Mouse (Mus musculus): ENCODE results near the gene Mta2. TPM values are rescaled to one million over a fixed set of nuclear protein-coding genes. Genes with fewer than 3 reads are reported as not detected.

Mta2 gene
- polyA plus RNA-seq, 1 experiment from 2014 or later = 164 TPM

DNA sequence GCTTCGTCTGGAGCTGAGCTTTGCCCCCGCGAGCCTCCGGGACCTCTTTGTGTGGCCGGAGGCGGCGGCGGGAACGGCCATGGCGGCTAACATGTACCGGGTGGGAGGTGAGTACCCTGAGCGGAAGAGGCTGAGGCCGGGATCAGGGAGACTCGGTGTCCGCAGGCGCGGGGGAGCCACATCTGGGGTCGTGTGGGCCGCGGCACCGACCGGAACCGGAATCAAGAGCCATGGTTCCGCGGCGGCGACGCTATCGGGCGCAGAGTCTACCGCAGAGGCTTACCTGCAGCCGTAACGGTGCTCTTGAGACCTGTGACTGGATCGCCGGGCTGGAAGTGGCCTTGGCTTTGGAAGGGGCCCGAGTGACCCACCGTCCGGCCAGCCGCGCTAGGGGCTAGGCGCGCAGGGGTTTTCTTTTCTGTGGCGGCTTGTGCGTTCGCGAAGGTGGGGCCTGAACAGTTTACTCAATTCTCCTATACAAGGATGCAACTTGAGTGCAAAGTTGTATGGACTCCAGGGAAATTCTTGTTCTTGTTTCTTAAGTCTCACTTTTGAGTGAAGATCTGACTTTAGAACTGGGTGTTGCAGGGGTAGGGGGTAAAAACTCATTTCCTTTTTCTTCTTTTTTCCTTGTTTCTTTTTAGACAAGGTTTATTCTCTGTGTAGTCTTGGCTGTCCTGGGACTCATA is 745 bp downstream of the Mta2 start:
- no peaks in the 10 kb centered on the region for H3K9me3 ChIP-seq (ENCODE audit: control insufficient read depth, low read length)
- peak; percentile 62 for ATAC-seq (ENCODE audit: low read depth)
- peaks cover 34% of the 10 kb centered on the region for H3K36me3 ChIP-seq (ENCODE audit: control insufficient read depth, insufficient read depth, low read length)
- peak overlapping the region; percentile 92 for H3K9ac ChIP-seq (ENCODE audit: low read length)
- H3K4me2 ChIP-seq (ENCODE audit: low read depth, low read length) = peak overlapping the region; percentile 57
- whole genome bisulfite sequencing = under 1% methylated on average over 46 of the region's 46 CpGs
- peak overlapping the region; percentile 73 for H3K4me3 ChIP-seq (ENCODE audit: low read length)
- H3K27ac ChIP-seq (ENCODE audit: low read length) = peak overlapping the region; percentile 95
- H3K27me3 ChIP-seq (ENCODE audit: control insufficient read depth, insufficient read depth, low read depth, low read length) = no peaks in the 10 kb centered on the region
- peaks cover 31% of the 10 kb centered on the region for H3K4me1 ChIP-seq (replicated peaks; ENCODE audit: control insufficient read depth, insufficient read depth, low read length)

DNA sequence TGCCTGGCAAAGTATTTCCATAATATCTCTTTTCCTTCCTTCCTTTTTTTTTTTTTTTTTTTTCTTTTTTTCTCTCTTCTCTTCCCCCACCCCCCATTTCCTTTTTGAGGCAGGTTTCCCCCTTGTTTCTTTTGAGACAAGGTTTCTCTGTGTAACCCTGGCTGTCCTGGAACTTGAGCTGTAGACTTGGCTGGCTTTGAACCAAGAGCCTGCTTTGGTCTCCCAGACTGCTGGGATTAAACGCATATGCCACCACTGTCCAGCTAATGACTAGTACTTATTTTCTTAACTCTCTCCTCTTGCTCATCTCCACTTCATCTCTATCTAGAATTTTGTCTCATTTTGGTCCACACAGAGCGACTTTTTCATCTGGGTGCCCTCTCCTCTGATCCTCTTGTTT is 1.4 kb downstream of the Mta2 start:
- peaks cover 37% of the 10 kb centered on the region for H3K36me3 ChIP-seq (ENCODE audit: control insufficient read depth, insufficient read depth, low read length)

DNA sequence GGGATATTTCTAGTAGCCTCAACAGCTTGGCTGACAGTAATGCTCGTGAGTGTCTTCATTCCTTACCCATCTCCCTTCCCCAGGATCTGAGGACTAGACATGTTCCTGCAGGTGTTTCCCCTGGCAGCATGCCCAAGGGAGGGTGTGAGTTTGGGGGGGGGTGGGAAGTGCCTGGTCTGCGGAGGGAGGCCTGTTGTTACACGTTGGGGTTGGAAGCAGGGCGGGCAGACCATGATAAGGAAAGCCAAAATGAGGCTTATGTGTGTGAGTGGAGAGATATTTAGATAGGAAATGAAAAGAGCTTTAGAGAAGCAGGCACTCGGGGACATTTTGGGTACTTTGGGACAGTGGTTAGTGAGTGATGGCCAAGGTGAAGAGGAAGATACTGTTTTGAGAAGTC is 2.4 kb downstream of the Mta2 start:
- WGBS = 22% methylated on average over 5 of the region's 5 CpGs
- no peaks in the 10 kb centered on the region for H3K9me3 ChIP-seq (ENCODE audit: control insufficient read depth, low read length)
- peak overlapping the region; percentile 73 for H3K4me3 ChIP-seq (ENCODE audit: low read length)
- H3K36me3 ChIP-seq (ENCODE audit: control insufficient read depth, insufficient read depth, low read length) = peaks cover 42% of the 10 kb centered on the region
- H3K9ac ChIP-seq (ENCODE audit: low read length) = peak overlapping the region; percentile 92
- H3K27ac ChIP-seq (ENCODE audit: low read length) = peak overlapping the region; percentile 47; the same call in 1 of the 2 replicates
- ATAC-seq (ENCODE audit: low read depth) = no peak
- peak overlapping the region; percentile 57 for H3K4me2 ChIP-seq (ENCODE audit: low read depth, low read length)
- H3K27me3 ChIP-seq (ENCODE audit: control insufficient read depth, insufficient read depth, low read depth, low read length) = no peaks in the 10 kb centered on the region
- H3K4me1 ChIP-seq (replicated peaks; ENCODE audit: control insufficient read depth, insufficient read depth, low read length) = peaks cover 31% of the 10 kb centered on the region

More for the DNA sequence above, 1.4 kb downstream of the Mta2 start:
- Histone ChIP-seq H3K4me3 (ENCODE audit: low read length) (peak overlapping the region; percentile 73), H3K27ac (ENCODE audit: low read length) (peak overlapping the region; percentile 14; the same call in 1 of the 2 replicates), H3K9ac (ENCODE audit: low read length) (peak overlapping the region; percentile 92), H3K4me1 (replicated peaks; ENCODE audit: control insufficient read depth, insufficient read depth, low read length) (peaks cover 31% of the 10 kb centered on the region), H3K4me2 (ENCODE audit: low read depth, low read length) (peak overlapping the region; percentile 57), H3K9me3 (ENCODE audit: control insufficient read depth, low read length) (no peaks in the 10 kb centered on the region), H3K27me3 (ENCODE audit: control insufficient read depth, insufficient read depth, low read depth, low read length) (no peaks in the 10 kb centered on the region)
- ATAC-seq (ENCODE audit: low read depth) = no peak
- WGBS = 51% methylated on average over 2 of the region's 2 CpGs

- Histone ChIP-seq H3K9ac (ENCODE audit: low read length) (peak overlapping the region; percentile 50), H3K36me3 (ENCODE audit: control insufficient read depth, insufficient read depth, low read length) (peaks cover 44% of the 10 kb centered on the region), H3K27me3 (ENCODE audit: control insufficient read depth, insufficient read depth, low read depth, low read length) (no peaks in the 10 kb centered on the region), H3K27ac (ENCODE audit: low read length) (no peak overlapping the region), H3K4me3 (ENCODE audit: low read length) (peak overlapping the region; percentile 28), H3K4me2 (ENCODE audit: low read depth, low read length) (peak overlapping the region; percentile 57), H3K9me3 (ENCODE audit: control insufficient read depth, low read length) (no peaks in the 10 kb centered on the region), H3K4me1 (replicated peaks; ENCODE audit: control insufficient read depth, insufficient read depth, low read length) (peaks cover 31% of the 10 kb centered on the region)
- no peak for ATAC-seq (ENCODE audit: low read depth)
- WGBS = 15% methylated on average over 5 of the region's 5 CpGs
These were observed 3.1 kb downstream of the Mta2 start for GRCm38 (mm10) chr19:8944750-8945149.

DNA sequence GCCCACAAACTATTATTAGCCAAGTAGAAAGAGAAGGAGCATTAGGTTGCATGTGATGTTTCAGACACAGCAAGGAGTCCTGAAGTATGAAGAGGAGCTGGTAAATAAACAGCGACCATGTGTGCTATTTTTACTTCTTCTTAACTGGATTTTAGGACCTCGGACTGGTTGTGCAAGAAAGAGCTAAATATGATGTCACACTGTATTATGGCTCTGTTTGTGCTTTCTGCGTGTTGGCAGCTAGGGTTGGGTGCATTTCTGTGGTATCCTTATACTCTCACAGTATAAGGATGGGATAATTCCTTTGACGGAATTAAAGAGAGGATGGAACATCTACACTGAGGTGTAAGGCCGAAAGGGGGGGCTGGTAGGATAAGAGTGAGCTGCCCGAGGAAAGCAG is 3.6 kb downstream of the Mta2 start:
- no peaks in the 10 kb centered on the region for H3K27me3 ChIP-seq (ENCODE audit: control insufficient read depth, insufficient read depth, low read depth, low read length)
- no peak for ATAC-seq (ENCODE audit: low read depth)
- peak overlapping the region; percentile 57 for H3K4me2 ChIP-seq (ENCODE audit: low read depth, low read length)
- H3K4me3 ChIP-seq (ENCODE audit: low read length) = peak overlapping the region; percentile 28
- 66% methylated on average over 6 of the region's 6 CpGs for WGBS
- H3K9me3 ChIP-seq (ENCODE audit: control insufficient read depth, low read length) = no peaks in the 10 kb centered on the region
- no peak overlapping the region for H3K27ac ChIP-seq (ENCODE audit: low read length)
- H3K4me1 ChIP-seq (replicated peaks; ENCODE audit: control insufficient read depth, insufficient read depth, low read length) = peaks cover 31% of the 10 kb centered on the region
- H3K36me3 ChIP-seq (ENCODE audit: control insufficient read depth, insufficient read depth, low read length) = peaks cover 44% of the 10 kb centered on the region
- peak overlapping the region; percentile 50 for H3K9ac ChIP-seq (ENCODE audit: low read length)

GRCm38 (mm10) chr19:8946929-8947328 is 5.3 kb downstream of the Mta2 start:
- ATAC-seq (ENCODE audit: low read depth) = no peak
- peaks cover 56% of the 10 kb centered on the region for H3K36me3 ChIP-seq (ENCODE audit: control insufficient read depth, insufficient read depth, low read length)
- H3K4me2 ChIP-seq (ENCODE audit: low read depth, low read length) = no peak overlapping the region
- peaks cover 23% of the 10 kb centered on the region for H3K4me1 ChIP-seq (replicated peaks; ENCODE audit: control insufficient read depth, insufficient read depth, low read length)
- no peaks in the 10 kb centered on the region for H3K27me3 ChIP-seq (ENCODE audit: control insufficient read depth, insufficient read depth, low read depth, low read length)
- no peaks in the 10 kb centered on the region for H3K9me3 ChIP-seq (ENCODE audit: control insufficient read depth, low read length)
- no peak overlapping the region for H3K4me3 ChIP-seq (ENCODE audit: low read length)
- H3K9ac ChIP-seq (ENCODE audit: low read length) = no peak overlapping the region
- no peak overlapping the region for H3K27ac ChIP-seq (ENCODE audit: low read length)
- 85% methylated on average over 7 of the region's 7 CpGs for WGBS

GRCm38 (mm10) chr19:8950190-8950589 is 8.5 kb downstream of the Mta2 start:
- Histone ChIP-seq H3K4me1 (replicated peaks; ENCODE audit: control insufficient read depth, insufficient read depth, low read length) (peaks cover 12% of the 10 kb centered on the region), H3K4me2 (ENCODE audit: low read depth, low read length) (no peak overlapping the region), H3K4me3 (ENCODE audit: low read length) (no peak overlapping the region), H3K36me3 (ENCODE audit: control insufficient read depth, insufficient read depth, low read length) (peaks cover 53% of the 10 kb centered on the region), H3K27me3 (ENCODE audit: control insufficient read depth, insufficient read depth, low read depth, low read length) (no peaks in the 10 kb centered on the region), H3K9ac (ENCODE audit: low read length) (no peak overlapping the region), H3K9me3 (ENCODE audit: control insufficient read depth, low read length) (no peaks in the 10 kb centered on the region), H3K27ac (ENCODE audit: low read length) (no peak overlapping the region)
- 90% methylated on average over 5 of the region's 5 CpGs for WGBS
- no peak for ATAC-seq (ENCODE audit: low read depth)

DNA sequence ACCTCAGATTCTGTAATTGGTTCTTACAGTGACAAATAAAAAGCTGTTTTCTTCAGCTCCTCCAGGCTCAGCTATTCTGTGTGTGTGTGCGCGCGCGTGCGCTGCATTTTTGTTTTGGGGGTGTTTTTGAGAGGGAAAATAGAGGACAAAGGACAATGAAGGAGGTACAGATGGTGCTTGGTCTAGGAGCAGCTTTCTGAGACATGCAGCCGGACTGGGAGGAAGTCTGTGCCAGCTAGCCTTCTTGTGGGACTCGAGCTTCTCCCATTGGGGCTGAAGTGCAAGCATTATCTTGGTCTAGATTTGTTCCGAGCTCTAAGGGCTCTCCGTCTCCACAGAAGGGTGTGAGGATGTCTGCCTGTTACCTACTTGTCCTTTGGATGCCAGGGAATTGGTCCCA is 10.6 kb downstream of the Mta2 start:
- Histone ChIP-seq H3K9ac (ENCODE audit: low read length) (no peak overlapping the region), H3K4me2 (ENCODE audit: low read depth, low read length) (no peak overlapping the region), H3K36me3 (ENCODE audit: control insufficient read depth, insufficient read depth, low read length) (peaks cover 46% of the 10 kb centered on the region), H3K27ac (ENCODE audit: low read length) (no peak overlapping the region), H3K4me1 (replicated peaks; ENCODE audit: control insufficient read depth, insufficient read depth, low read length) (peaks cover 11% of the 10 kb centered on the region), H3K27me3 (ENCODE audit: control insufficient read depth, insufficient read depth, low read depth, low read length) (no peaks in the 10 kb centered on the region), H3K9me3 (ENCODE audit: control insufficient read depth, low read length) (no peaks in the 10 kb centered on the region), H3K4me3 (ENCODE audit: low read length) (no peak overlapping the region)
- ATAC-seq (ENCODE audit: low read depth) = no peak
- WGBS = 89% methylated on average over 9 of the region's 9 CpGs

GRCm38 (mm10) chr19:8953135-8954039 is 11.7 kb downstream of the Mta2 start, which contains the start of gene Tut1:
Gene Tut1, plus strand, starts transcription at chr19:8953847.
- WGBS = 2% methylated on average over 46 of the region's 46 CpGs
- H3K4me3 ChIP-seq (ENCODE audit: low read length) = peak within 1 kb of the TSS; percentile 79
- peak within 1 kb of the TSS; percentile 81 for H3K9ac ChIP-seq (ENCODE audit: low read length)
- H3K4me2 ChIP-seq (ENCODE audit: low read depth, low read length) = peak within 1 kb of the TSS; percentile 71
- ATAC-seq (ENCODE audit: low read depth) = peak; percentile 95
- no peaks in the 10 kb centered on the region for H3K27me3 ChIP-seq (ENCODE audit: control insufficient read depth, insufficient read depth, low read depth, low read length)
- H3K27ac ChIP-seq (ENCODE audit: low read length) = peak within 1 kb of the TSS; percentile 76
- peaks cover 11% of the 10 kb centered on the region for H3K4me1 ChIP-seq (replicated peaks; ENCODE audit: control insufficient read depth, insufficient read depth, low read length)
- no peaks in the 10 kb centered on the region for H3K9me3 ChIP-seq (ENCODE audit: control insufficient read depth, low read length)
- H3K36me3 ChIP-seq (ENCODE audit: control insufficient read depth, insufficient read depth, low read length) = peaks cover 41% of the 10 kb centered on the region

All from lung, embryonic 16.5 days (tissue).